Mouse (Mus musculus) cerebellum, adult 11-12 months (tissue): ENCODE measurements around the gene Sppl2a.
"Not testable (repeated sequence)": the region's sequence is repeated elsewhere in the genome, so short reads cannot be mapped to it uniquely, and the experiment has no call there.

Source experiments
- DNase-seq: peaks from one replicate; pipeline ENCODE4 v3.0.0; 2022

Sppl2a gene

DNA sequence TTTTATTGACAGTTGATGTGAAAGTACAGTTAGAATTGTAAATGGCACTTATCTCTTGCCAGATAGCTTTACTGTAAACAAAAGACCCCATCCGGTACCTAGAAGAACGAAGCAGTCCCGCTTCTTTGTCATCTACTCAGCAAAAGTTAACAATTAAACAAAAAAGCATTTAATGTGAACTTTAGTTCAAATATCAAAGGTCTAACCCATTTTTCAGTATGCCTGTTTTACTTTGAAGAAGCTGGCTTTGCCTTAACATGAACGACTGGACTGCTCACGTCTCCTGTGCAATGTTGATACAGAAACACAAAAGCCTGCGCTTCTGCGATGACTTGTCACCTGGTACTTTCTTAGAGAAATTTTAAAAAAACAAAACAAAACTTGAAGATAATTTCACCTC, 40.7 kb downstream of the Sppl2a start:
- no peak for DNase-seq

DNA sequence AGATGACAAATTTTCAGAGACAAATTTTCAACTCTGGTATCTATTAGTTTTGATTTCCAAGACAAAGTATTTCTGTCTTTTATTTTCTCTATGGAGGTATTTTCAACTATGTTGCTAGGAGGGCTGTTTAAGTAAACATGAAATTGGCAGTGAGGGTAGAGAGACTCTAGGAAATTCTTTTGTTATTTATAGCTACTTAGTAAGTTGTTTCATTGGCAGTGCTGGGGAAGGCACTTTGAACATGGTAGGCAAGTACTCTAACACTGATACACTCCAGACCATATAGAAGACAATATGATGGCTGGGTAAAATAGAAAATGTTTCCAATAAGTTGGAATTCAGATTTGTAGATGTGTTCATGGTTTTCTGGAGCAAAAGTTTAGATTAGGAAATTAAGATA, 41.3 kb downstream of the Sppl2a start:
- DNase-seq = no peak

DNA sequence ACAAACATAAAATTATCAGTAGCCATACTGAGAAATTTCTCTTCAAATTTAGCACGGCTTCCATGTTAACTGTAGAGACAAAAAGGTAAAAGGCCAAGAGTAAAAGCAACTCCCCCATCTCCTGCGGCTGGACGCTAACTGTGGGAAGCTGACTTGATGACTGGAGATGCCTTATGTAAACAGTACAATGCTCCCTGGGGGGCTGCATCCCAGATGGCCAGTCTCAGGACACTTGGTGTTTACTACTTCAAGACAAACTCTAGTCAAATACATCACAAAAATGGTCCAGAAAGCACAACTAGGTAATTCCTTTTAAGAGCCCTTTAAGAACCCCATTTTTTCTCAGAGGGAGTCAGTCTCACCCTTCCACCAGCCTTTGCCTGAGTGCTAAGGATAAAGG, 45.9 kb downstream of the Sppl2a start:
- no peak for DNase-seq

DNA sequence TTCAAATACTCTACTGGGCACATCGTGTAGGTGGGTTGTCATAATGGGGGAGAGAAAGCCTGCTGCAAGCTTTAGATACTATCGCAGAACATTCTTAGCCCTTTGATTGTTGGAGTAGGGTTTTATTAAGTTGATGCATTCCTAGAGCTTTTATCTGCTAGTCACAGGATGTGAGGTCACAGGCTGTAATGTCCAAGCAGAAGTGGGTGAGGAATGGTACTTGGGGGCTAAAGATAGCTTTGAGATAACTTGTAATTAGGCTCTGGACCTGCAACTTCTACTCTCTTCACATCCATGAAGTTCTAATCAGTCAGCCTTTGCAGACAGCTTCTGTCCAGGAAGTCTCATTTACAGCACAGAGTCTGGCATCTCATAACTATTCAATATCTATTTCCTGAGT, 47.2 kb downstream of the Sppl2a start:
- DNase-seq = no peak

DNA sequence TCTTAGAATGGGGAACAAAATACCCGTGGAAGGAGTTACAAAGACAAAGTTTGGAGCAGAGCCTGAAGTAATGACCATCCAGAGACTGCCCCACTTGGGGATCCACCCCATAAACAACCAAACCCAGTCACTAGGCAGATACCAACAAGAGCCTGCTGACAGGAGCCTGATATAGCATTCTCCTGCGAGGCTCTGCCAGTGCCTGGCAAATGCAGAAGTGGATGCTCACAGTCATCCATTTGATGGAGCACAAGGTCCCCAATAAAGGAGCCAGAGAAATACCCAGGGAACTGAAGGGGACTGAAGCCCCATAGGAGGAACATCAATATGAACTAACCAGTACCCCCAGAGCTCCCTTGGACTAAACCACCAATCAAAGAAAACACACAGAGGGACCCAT, 50.3 kb downstream of the Sppl2a start:
- DNase-seq = not testable (repeated sequence)

DNA sequence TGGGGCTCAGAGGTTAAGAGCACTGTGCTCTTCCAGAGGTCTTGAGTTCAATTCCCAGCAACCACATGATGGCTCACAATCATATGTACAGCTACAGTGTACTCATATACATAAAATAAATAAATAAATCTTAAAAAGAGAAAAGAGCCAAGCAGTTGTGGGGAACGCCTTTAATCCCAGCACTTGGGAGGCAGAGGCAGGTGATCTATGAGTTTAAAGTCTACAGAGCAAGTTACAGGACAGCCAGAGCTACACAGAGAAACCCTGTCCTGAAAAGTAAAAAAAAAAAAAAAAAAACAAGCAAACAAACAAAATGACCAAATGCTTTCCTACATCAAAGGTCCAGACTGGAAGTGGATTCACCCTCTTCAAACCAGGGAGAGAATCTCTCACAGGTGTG, 55.0 kb downstream of the Sppl2a start:
- no peak for DNase-seq

DNA sequence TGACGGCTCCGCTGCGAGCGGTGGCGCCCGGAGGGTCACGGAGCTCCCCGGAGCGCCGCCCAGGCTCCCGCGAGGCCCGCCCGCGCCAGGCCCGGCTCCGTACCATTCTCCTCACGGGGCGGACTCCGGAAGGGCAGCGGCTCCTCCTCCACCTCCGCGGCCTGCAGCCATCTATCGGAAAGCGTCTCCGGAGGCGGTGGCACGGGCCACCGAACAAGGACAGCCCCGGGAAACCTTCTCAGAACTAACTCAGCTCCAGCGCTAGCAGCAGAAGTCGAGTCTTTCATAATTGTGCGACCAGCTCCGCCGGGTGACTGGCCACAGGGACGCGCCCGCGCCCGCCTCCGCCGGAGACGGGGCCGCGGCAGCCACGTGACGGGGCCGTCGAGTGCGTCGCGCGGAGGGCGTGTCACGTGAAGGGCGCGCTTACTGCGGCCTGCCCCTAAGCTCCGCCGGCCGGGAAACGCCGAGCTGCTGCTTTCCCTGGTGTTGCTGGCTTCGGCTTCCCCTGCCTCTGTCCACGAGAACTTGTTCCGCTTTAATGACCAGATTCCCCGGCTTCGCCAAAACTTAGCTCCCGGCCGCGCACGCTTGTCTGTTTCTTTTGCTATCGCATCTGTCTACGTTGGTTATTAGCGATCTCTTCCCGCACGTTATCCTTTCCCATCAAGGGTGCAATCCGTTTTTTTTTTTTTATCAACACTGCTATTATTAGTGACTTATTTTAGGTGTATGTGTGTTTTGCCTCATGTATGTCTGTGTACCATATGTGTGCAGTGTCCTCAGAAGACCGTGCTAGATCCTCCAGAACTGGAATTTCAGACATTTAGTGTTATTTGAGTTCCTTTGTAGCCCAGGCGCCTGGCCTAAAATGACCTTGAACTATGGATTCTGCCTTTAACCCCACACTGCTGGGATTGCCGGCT, 56.9 kb downstream of the Sppl2a start, which contains the start of gene Trpm7:
Trpm7 (minus strand) TSS at position 360 of the 926 bp plus-strand sequence.
- DNase-seq = peak; percentile 93

DNA sequence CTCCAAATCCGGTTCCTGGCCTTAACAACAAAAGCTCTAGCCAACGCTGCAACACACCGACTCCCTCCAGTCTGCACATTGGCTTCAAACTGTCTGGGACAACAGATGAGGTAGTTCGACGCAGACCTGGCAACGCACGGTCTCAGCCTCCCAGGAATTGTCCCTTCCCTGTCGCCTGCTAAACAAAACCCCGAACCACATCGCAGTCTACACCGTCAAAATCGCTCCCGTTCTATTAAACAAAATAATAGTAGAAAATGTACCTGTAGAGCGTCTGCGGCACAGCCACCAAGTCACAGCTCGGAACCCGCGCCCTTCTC, 57.6 kb downstream of the Sppl2a start:
- peak; percentile 55 for DNase-seq

DNA sequence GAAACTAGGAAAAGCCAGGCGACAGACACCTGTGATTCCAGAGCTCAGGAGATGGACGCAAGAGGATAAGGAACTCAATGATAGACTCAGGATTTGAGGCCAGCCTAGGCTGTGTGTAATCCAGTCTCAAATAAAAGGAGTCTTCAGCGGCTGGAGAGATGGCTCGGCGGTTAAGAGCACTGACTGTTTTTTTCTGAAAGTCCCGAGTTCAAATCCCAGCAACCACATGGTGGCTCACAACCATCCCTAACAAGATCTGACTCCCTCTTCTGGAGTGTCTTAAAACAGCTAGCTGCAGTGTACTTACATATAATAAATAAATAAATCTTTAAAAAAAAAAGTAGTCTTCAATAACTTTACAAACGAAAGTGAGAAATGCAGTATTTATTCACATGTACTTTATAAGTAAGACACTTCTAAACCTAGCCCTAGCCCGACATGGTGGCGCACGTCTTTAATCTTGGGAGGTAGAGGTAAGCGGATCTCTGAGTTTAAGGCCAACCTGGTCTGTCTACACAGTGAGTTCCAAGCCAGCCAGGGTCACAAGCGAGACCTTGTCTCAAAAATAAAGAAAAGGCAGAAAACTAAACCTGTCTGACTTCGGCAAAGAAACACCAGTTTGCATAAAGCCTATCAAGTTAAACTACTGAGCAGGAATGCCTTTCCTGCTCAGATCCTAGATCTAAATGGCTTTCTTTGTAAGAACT, 58.1 kb downstream of the Sppl2a start:
- peak; percentile 10 for DNase-seq

DNA sequence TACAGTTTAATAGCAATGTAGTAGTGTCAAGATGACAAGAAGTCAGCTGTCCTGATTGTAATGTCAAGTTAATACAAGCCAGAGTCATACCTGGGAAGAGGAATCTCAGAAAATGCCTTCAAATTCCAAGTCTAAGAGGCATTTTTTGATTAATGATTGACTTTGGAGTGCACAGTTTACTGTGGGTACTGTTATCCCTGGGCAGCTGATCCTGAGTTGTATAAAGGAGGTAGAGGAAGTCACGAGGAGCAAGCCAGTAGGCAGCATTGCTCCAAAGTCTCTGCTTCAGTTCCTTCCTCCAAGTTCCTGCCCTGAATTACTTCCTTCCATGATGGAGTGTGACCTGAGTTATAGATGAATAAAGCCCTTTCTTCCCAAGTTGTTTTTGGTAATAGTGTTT, 66.7 kb downstream of the Sppl2a start:
- DNase-seq = no peak

DNA sequence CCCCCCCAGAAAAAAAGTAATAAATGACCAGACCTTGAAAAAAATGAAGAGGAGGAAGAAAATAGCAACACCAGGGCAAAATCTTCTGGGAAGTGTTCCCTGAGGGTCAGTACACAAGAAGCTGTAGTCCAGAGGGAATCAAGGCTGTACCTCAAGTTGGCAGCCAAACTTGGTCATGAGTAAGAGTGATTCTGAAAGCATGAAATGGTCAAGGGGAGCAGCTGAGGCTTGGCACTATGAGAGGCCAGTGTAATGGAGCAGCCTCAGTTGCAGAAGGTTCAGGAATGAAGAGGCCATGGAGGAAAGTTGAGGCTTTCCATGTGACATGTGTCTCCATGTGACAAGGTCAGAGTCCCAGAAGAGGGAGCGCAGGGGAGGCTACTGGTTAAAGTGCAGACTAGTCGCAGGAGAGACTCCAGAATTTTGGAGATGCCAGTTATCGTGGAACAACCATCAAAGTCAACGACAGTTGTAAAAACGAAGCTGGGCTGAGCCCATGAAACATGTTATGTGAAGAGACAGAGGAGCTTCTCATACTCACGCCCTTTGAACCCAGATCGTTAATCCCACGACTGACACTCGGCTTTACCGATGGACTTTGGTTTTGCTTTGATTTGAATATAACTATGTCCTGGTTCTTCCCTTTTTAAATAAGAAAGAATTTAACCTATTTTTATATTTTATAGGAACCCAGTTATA, 67.4 kb downstream of the Sppl2a start:
- DNase-seq = no peak

DNA sequence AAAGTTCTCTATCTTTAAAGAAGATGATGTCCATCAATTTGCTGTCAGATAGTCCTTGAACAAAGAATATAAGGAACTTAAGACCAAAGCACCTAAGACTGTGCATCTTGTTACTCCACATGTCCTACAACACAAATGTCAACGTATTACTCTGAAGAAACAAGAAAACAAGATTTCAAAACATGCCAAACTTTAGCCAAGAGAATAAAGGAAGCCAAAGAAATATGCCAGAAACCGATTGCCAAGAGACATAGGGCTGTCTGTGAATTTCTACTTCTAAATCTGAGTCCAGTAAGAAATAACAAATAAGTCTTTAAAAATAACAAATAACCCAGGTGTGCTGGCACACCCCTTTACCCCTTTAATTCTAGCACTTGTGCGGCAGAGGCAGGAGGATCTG, 68.0 kb downstream of the Sppl2a start:
- no peak for DNase-seq

DNA sequence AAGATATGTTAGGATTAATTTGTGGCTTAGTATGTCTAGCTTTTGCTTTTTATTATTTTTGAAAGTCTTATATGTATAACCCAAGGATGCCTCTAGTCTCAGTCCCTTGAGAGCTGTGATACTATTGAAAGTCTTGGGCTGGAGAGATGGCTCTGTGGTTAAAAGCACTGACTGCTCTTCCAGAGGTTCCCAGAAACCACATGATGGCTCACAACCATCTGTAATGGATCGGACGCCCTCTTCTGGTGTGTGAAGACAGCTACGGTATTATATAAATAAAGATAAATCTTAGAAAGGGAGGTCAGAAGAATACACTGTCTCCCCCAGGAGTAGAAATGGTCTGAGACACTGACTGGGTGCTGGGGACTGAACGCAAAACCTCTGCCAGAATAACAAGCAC, 88.3 kb downstream of the Sppl2a start:
- DNase-seq = no peak
